Mouse (Mus musculus) embryonic stem cell, embryonic (primary cell): Measurements from ENCODE around the gene Tmem104.

ENCODE experiments used
- CTCF ChIA-PET, 4 experiments: fragments of 300-600 bp in 2 of 4; fragments of 350-600 bp in 2 of 4; sonication (Branson Sonifier 250); formaldehyde crosslinking; loops; one replicate each; lab custom pipeline; 2022; ENCODE audit warnings: inconsistent platforms in 2 of 4; lab: Charles Lee
- POLR2A ChIA-PET, 4 experiments: fragments of 300-600 bp in 2 of 4; fragments of 350-600 bp in 2 of 4; sonication (Branson Sonifier 250); formaldehyde crosslinking; loops; one replicate each; lab custom pipeline; 2022; ENCODE audit warnings: antibody characterized with exemption in 4 of 4, inconsistent platforms in 1 of 4; lab: Charles Lee

Tmem104 gene

DNA sequence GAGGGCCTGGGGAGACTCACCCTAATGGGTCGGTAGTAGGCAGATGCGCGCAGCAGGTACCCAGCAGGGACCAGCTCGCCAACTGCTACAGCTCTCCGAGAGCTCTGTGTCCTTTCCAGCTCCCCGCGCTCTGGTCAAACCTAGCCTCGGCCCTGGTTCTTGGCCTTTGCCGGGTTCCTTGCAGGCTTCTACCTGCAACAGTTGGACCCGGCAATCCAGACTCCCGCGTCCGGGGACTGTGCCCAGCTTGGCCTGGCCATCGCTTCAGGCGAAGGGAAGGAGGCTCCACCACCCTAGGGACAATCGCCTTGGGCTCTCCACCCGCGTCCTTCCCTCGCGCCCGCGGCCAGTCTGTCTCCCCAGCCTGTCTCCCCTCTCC is 79.1 kb downstream of the Tmem104 start:
- CTCF ChIA-PET = interaction anchor here (0.5 to 10.0 kb wide), 40 partner anchors 8 to 183 kb away, joined by 3 to 122 read pairs (median 4); partner anchors contain the start of genes Fdxr (in 3 of the 4) and Slc9a3r1 (in 1 of the 4)

DNA sequence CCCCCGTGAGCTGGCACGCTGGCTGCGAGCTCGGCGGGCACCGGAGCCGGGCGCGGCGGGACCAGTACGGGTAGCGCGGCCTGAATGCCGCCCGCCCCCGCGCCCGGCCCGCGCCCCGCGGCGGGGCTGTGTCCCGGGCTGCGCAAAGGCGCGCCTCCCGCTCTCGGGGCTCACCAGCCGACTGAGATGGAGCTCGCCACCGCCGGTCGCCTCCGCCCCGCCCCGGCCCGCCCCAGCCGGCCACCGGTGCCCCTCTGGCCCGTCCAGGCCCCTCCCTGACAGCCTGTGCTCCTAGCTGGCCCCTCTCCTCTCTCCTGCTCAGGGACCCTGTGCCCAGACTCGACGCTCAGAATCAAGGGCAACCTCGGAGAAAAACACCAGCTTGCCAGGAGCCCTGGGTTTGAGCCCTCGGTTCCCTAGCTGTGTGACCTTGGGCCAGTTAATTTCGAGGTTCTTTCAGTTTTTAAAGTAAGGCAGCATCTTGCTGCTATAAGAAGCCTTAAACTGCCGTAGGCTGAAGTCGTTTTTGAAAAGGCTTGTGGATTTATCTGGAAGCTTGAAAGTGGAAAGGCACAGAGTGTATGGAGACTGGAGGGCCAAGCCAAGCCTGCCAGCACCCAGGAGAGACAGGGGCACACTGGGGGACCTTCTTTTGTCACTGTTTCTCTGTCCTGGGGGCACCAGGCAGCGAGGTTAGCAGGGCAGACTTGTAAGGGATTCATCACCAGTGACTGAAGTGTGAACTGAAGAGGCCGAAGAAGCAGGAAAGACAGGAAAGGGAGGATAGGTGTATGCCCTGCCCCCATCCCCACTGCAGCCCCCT is 80.0 kb downstream of the Tmem104 start, which contains the start of gene Grin2c:
Gene Grin2c (minus strand): TSS at position 183 of the 823 bp plus-strand sequence.
- CTCF ChIA-PET = interaction anchor here (0.6 to 10.0 kb wide), 28 partner anchors 9 to 1525 kb away, joined by 3 to 122 read pairs (median 6); partner anchors contain the start of genes Fdxr (in 2 of the 4) and Slc9a3r1 (in 2 of the 4)
- POLR2A ChIA-PET = interaction anchor here (0.6 to 5.0 kb wide), 39 partner anchors 9 to 246 kb away, joined by 3 to 42 read pairs (median 5); partner anchors contain the start of genes Fdxr (in 4 of the 4), Nat9 (in 2 of the 4), Slc9a3r1 (in 2 of the 4) and Tmem104 (in 2 of the 4)

More for the DNA sequence above, 79.1 kb downstream of the Tmem104 start:
- POLR2A ChIA-PET = interaction anchor here (0.6 to 5.0 kb wide), 37 partner anchors 8 to 106 kb away, joined by 3 to 42 read pairs (median 5); partner anchors contain the start of genes Fdxr (in 4 of the 4), Nat9 (in 1 of the 4), Slc9a3r1 (in 1 of the 4) and Tmem104 (in 1 of the 4)

DNA sequence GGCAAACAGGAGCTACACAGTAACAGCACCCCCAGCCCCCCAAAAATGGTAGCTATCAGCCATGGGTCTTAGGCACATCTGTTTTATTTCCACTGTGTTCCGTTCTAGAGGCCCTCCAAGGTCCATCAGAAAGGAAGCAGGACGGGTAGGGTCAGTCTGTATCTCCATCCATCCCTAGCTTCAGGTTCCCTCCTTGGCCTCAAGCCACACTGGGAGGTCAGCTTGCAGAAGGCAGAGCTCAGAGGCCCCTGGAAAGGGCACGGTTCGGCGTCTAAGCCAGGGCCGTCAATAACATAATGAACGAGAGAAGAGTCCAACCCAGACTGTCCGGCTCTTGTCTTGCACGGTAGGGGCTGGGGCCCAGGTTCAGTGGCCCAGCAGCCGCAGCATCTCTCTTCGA is 80.7 kb downstream of the Tmem104 start:
- ChIA-PET POLR2A (interaction anchor here (0.6 to 5.0 kb wide), 27 partner anchors 8 to 246 kb away, joined by 3 to 42 read pairs (median 6); partner anchors contain the start of genes Fdxr (in 4 of the 4), Nat9 (in 2 of the 4), Slc9a3r1 (in 2 of the 4) and Tmem104 (in 2 of the 4)), CTCF (interaction anchor here (0.7 to 10.0 kb wide), 20 partner anchors 9 to 129 kb away, joined by 3 to 122 read pairs (median 4); partner anchors contain the start of genes Fdxr (in 2 of the 4), Fads6 (in 1 of the 4) and Slc9a3r1 (in 1 of the 4))

DNA sequence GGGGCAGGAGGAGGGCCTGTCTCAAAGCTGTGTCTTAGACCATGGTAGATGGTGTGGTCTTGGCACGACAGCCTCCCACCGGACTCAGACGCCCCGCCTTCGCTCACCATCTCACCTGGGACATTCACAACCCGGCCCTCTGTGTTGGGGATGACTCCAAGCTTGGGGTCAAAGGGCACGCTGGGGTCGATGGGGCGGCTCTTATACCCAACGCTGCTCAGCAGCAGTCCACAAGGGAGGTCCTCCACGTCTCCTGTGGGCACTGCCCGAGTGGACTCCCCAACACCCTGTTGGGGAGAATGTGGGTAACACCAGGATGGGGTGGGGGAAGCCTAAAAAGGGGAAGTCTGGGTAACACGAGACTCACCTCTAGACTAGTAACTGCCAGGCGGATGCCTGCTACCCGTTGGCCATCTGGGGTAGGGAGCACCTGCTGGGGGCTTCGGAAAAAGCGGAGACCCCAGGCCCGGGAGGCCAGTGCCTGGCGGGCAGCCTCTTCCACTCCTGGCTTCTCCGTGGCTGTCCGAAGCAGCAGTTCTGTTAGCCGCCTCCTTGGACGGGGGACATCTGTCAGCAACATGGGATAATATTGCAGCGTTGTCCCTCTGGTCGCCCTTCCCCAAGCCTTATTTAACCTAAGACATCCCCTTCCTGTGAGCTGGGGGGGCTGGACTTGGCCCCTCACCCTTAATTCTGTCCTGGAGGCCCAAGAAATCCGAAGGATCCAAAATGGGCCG is 82.2 kb downstream of the Tmem104 start:
- ChIA-PET CTCF (interaction anchor here (0.7 to 10.0 kb wide), 10 partner anchors 12 to 106 kb away, joined by 3 to 122 read pairs (median 18); partner anchors contain the start of gene Slc9a3r1 (in 2 of the 4)), POLR2A (interaction anchor here in 3 of 4 experiments (0.7 to 3.9 kb wide), 7 partner anchors 19 to 94 kb away, joined by 3 to 31 read pairs (median 4); no protein-coding TSS in a partner anchor)

DNA sequence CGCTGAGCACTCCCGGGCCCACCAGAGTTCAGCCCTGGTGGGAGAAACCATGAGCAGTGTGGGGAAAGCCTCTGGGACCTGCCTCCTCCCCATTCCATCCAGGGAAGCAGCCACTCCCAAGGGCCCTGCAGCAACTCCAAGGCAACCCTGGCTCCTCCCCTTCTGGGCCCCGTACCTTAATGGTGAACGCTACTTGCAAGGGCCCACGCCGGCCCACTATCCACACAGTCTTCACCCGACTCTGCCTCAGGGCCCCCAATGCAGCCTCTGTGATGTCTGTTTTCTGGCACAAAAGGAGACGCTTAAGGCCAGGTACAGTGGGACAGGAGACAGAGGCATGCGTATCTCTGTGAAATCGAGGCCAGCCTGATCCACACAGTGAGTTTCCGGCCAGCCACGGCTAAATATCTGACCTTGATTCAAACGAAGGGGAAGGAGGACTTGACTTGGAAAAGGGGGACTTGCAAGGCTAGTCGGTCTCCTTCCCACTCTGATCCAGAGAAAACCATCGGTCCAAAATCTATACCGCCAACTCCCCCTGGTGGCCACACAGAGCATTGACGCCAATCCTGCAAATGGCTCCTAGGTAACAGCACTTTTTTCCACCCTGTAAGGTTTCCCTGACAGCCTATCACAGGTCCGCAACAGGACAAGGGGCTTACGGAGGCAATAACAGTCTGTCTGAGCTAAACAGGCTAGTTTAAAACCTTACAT is 83.0 kb downstream of the Tmem104 start:
- POLR2A ChIA-PET = interaction anchor here in 2 of 4 experiments (0.9 to 1.8 kb wide), 3 partner anchors 69 to 117 kb away, joined by 3 to 4 read pairs (median 3); no protein-coding TSS in a partner anchor
- CTCF ChIA-PET = interaction anchor here in 3 of 4 experiments (0.7 to 10.0 kb wide), 10 partner anchors 11 to 111 kb away, joined by 3 to 122 read pairs (median 4); partner anchors contain the start of gene Slc9a3r1 (in 2 of the 3)

DNA sequence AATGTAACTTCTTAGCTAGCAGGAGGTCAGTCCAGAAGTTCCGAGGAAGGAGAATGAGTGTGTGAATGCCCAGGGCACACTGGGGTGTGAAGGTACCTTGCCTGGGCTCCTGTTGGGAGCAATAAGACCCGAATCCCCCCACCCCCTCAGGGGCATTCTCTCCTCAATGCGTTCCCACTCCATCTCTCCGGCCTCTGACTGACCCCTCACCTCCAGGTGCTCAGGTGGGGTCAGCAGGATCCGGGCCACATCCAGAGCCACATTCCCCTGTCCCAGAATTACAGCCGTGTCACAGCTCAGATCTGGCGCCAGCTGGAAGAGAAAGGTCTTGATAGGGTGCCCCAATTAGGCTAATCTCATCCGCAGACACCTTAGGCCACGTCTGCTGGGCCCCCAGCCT is 83.8 kb downstream of the Tmem104 start:
- CTCF ChIA-PET = interaction anchor here in 3 of 4 experiments (0.8 to 10.0 kb wide), 8 partner anchors 27 to 111 kb away, joined by 3 to 112 read pairs (median 6); partner anchors contain the start of gene Fads6 (in 1 of the 3)
- POLR2A ChIA-PET = interaction anchor here (0.6 to 1.8 kb wide), 11 partner anchors 9 to 344 kb away, joined by 3 to 5 read pairs (median 3); partner anchors contain the start of gene Fads6 (in 1 of the 4)

DNA sequence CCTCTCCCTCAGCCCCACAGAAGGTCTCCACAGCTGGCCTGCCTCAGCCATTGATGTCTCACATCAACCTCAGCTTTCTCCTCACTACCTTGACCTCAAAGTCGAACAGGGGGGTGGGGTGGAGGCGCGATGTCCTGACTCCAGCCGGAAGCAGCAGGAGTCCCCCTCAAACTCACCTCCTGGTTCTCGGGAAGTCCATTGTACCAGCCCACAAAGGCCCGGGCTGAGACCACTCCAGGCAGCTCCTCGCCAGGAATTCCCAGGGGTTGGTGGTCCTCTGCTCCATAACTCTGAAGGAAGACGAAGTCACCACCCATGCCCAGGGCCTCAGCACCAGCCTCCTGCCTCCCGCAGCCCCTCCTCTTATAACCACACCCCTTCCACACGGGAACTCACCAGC is 84.2 kb downstream of the Tmem104 start:
- ChIA-PET CTCF (interaction anchor here (0.7 to 10.0 kb wide), 10 partner anchors 26 to 112 kb away, joined by 3 to 112 read pairs (median 4); partner anchors contain the start of gene Fads6 (in 1 of the 4)), POLR2A (interaction anchor here (0.6 to 1.8 kb wide), 11 partner anchors 10 to 343 kb away, joined by 3 to 5 read pairs (median 3); partner anchors contain the start of gene Fads6 (in 1 of the 4))

DNA sequence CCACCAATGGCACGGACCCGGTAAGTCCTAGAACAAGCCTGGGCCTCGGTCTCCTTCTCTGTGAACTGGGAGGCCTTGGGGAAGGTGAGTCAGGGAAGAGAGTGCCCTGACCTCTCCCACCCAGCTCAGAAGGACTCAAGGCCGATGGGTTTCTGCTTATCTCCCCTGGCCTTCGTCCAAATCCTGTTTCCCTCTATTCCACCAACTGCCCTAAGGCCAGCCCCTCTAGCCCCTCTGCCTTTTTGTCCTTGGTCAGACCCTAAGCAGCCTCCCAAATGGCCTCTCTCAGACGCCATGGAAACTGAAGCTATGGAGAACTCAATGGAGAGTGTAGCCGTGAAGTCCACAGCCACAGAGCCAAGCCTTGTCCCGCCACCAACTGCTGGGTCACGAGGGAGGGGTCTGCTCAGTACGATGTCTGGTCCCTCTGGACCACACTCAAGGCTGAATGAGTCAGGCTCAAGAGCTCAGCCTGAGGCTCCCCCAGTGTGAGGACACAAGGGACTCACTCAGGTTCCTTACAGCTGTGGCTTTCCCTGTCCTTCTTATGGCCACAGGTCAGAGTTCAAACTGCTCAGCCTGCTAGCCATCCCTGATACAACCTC is 85.7 kb downstream of the Tmem104 start:
- CTCF ChIA-PET = interaction anchor here (0.5 to 10.0 kb wide), 6 partner anchors 15 to 81 kb away, joined by 4 to 112 read pairs (median 6); no protein-coding TSS in a partner anchor
- POLR2A ChIA-PET = interaction anchor here in 1 of 4 experiments (1.0 to 2.0 kb wide), 3 partner anchors 15 to 109 kb away, joined by 3 to 5 read pairs (median 3); partner anchors contain the start of gene Slc9a3r1

DNA sequence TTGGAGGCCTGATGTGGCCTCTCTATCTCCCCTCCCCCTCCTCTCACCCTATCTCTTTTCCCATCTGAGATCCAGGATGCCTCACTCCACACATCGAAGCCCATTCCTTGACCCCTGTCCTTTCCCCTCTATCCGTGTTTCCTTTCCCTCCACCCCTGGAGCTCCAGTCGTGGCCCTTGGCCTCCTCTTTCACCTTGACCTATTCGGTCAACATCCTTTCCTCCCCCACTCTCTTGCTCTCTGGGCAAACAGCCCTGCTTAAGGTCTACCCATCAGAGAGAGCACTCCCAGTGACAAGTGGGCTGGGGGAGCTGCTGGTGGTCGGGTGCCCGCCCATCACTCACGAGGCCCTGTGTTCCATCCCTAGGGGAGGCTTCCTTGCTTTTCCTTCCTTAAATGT is 86.4 kb downstream of the Tmem104 start:
- ChIA-PET CTCF (interaction anchor here in 3 of 4 experiments (1.4 to 10.0 kb wide), 3 partner anchors 70 to 71 kb away, joined by 4 to 112 read pairs (median 19); no protein-coding TSS in a partner anchor), POLR2A (interaction anchor here in 2 of 4 experiments (0.6 to 2.0 kb wide), 4 partner anchors 16 to 110 kb away, joined by 3 to 5 read pairs (median 4); partner anchors contain the start of gene Slc9a3r1 (in 1 of the 2))

DNA sequence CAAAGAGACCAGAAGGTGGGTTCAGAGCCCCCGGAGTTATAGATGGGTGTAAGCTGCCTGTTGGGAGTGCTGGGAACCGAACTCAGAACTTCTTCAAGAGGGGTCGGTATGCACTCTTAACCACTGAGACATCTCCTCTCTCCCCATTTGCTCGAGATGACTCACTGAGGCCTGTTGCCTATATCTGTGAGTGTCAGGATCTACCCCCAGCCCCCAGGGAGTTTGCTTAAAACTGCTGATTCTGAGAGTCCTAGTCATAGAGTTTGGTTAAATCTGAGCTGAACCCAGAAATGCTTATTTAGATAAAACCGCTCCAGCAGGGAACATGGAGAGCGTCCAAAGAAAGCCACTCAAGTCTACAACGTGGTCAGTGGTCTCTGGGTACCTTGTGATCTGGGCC is 86.9 kb downstream of the Tmem104 start:
- POLR2A ChIA-PET = interaction anchor here in 3 of 4 experiments (0.6 to 1.4 kb wide), 6 partner anchors 13 to 111 kb away, joined by 3 to 4 read pairs (median 3); partner anchors contain the start of gene Slc9a3r1 (in 1 of the 3)
- CTCF ChIA-PET = interaction anchor here in 2 of 4 experiments (1.0 to 10.0 kb wide), 2 partner anchors 71 to 185 kb away, joined by 3 to 112 read pairs; no protein-coding TSS in a partner anchor

DNA sequence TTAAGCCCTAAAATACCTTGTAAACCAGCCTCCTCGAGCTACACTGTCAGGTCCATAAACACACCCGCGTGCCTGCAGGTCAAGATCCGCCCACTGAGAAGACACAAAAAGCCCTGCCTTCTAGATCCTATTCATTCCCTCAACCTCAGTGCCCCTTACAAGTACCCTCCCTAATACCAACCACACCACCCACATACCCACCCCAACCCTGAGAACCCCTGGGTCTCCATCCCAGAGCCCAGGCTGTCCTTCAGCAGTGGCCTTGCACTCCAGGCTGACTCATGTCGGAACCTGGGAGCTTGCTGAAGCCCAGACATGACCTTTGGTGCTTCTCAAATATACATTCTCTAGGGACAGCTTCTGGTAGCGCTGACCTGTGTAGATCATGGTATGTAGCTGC is 87.5 kb downstream of the Tmem104 start:
- POLR2A ChIA-PET = interaction anchor here in 3 of 4 experiments (1.1 to 3.2 kb wide), 7 partner anchors 9 to 121 kb away, joined by 3 to 15 read pairs (median 3); partner anchors contain the start of gene Slc9a3r1 (in 1 of the 3)
- CTCF ChIA-PET = interaction anchor here in 2 of 4 experiments (1.0 to 1.4 kb wide), 2 partner anchors 71 to 185 kb away, joined by 3 read pairs; no protein-coding TSS in a partner anchor

DNA sequence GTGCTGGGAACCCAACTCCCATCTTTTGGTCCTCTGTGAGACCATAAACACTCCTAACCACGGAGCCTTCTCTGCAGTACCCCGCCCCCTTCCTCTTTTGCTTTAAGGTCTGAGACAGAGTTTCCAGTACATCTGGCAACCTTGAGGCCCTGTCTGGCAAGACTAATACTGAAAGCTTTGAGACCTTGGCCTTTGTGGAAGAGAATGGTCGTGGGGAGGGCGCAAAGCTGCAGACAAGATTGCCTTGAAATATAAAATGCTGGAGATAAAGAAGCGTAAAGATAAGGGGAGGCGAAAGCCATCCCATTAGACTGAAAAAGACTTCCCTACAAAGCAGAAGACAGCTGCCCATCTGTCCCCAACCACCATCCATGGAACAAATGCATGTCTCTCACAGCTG is 88.2 kb downstream of the Tmem104 start:
- CTCF ChIA-PET = interaction anchor here in 3 of 4 experiments (0.5 to 1.9 kb wide), 7 partner anchors 47 to 186 kb away, joined by 3 to 10 read pairs (median 3); no protein-coding TSS in a partner anchor
- POLR2A ChIA-PET = interaction anchor here in 3 of 4 experiments (0.6 to 3.2 kb wide), 22 partner anchors 9 to 238 kb away, joined by 3 to 46 read pairs (median 8); partner anchors contain the start of genes Grin2c (in 2 of the 3), Slc9a3r1 (in 2 of the 3) and Jpt1 (in 1 of the 3)

DNA sequence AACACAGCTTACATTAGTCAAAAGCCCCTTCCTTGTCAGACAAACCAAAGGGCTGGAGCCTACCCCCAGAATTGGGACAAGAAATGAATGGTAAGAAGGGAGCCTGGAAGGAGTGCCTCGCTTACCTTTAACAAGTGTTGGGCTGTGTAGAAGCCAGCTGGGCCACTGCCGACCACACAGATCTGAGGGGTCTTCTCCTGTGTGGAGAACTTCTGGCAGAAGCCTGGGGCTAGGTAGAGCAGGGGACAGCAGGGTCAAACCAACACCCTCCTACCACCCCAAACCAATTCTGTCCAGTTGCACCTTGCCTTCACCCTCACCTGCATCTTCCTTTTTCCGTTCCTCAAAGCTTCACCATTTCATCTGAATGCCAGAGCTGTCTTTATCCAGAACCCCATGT is 88.7 kb downstream of the Tmem104 start:
- ChIA-PET POLR2A (interaction anchor here (0.6 to 3.2 kb wide), 56 partner anchors 9 to 338 kb away, joined by 3 to 46 read pairs (median 7); partner anchors contain the start of genes Grin2c (in 3 of the 4), Fads6 (in 2 of the 4), Jpt1 (in 2 of the 4) and Slc9a3r1 (in 2 of the 4)), CTCF (interaction anchor here (0.5 to 2.5 kb wide), 16 partner anchors 10 to 186 kb away, joined by 3 to 22 read pairs (median 4); partner anchors contain the start of genes Grin2c (in 1 of the 4) and Slc9a3r1 (in 1 of the 4))

DNA sequence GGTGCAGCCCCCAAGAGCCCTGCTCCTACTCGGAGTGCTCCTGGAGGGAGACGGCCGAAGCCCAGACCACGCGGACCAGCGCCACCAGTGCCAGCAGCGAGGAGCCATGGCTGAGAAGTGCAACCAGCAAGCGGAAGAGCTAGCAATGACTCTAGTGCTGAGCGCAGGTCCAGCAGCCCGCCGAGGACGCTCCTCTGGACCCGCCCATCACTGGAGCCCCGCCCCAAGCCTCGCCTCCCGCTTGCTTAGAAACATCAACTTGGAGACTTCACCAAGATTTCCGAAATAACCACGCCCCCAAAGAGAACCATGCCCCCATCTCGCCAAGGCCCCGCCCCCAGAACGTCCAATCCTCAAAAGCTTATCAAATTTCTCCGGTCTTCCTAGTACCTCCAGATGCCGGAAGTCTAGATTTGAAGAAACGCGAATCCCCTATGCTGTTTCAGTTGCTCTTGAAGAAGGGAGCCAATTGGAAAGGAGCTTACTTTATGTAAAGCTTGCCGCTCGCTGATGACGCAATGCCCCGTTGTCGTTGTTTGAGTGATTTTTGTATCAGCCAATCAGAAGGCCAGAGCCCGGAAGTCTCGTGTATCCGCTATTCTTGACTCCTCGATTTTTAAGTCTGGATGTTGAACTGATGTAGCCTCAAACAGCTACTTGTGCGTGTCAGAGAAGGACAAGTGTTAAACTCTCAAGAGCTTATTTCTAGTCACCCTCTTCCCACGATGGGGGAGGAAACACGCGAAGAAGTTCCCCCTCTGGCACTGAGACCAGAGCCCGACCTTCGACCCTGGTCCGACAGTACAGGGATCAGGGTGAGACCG is 89.7 kb downstream of the Tmem104 start, which contains the start of gene Fdxr:
Gene Fdxr (minus strand): TSS at position 271 of the 824 bp plus-strand sequence.
- ChIA-PET CTCF (interaction anchor here (0.5 to 2.5 kb wide), 40 partner anchors 9 to 754 kb away, joined by 3 to 22 read pairs (median 4); partner anchors contain the start of genes Grin2c (in 2 of the 4), Slc9a3r1 (in 2 of the 4), Cdr2l (in 1 of the 4) and Fads6 (in 1 of the 4)), POLR2A (interaction anchor here (0.6 to 3.2 kb wide), 133 partner anchors 9 to 1157 kb away, joined by 3 to 46 read pairs (median 4); partner anchors contain the start of genes Fads6 (in 4 of the 4), Slc9a3r1 (in 4 of the 4), Grin2c (in 3 of the 4) and Jpt1 (in 3 of the 4))
